Mouse (Mus musculus) thymus, adult 2 months (tissue): ENCODE data around the gene Trip11.

Experiments used
- CTCF ChIP-seq: fragments of 200-500 bp; IDR thresholded peaks from 2 replicates; pipeline ENCODE4 v1.5.1; 2012; ENCODE audit warnings: mild to moderate bottlenecking, control low read depth, low read length, moderate library complexity, borderline replicate concordance; ENCODE audit not compliant: control insufficient read depth, poor library complexity, insufficient read depth; ENCODE audit errors: extremely low read depth
- POLR2A ChIP-seq: fragments of 200-500 bp; IDR thresholded peaks from 2 replicates; pipeline ENCODE4 v1.6.1; 2012; ENCODE audit warnings: mild to moderate bottlenecking, low read length, control low read depth, moderate library complexity; ENCODE audit not compliant: control insufficient read depth, poor library complexity, insufficient read depth; ENCODE audit errors: extremely low read depth

GRCm38 (mm10) chr12:101957079-101957941, 44.2 kb upstream of the Trip11 start:
- TF ChIP-seq CTCF = no peak
- no peak for TF ChIP-seq POLR2A
